Mouse (Mus musculus) midbrain, embryonic 11.5 days (tissue): Measurements from ENCODE around the gene Tsen34. TPM values are rescaled to one million over a fixed set of nuclear protein-coding genes. Genes with fewer than 3 reads are reported as not detected.

Experiments
- microRNA-seq: library from miRNA; unstranded; fragments of <30 nt; microRNA quantifications from one replicate; pipeline ENCODE4, GENCODE M21; 2017
- polyA plus RNA-seq: library from polyadenylated mRNA; unstranded; fragments of >200 nt; fragmentation: Nextera tagmentation; extraction: Ambion mirVana; gene quantifications from 2 replicates; pipeline ENCODE4 v1.2.1, GENCODE M21; 2014

The Tsen34 gene
- polyA plus RNA-seq, 1 experiment from 2014 or later = 222 TPM

Small RNA genes lying within 50 kb of the gene (microRNA-seq; reads per million reads assigned to microRNA genes)
- 4.4 reads per million, percentile 19 among the genes with 10 or more reads in this experiment for gene Mir3572

Other genes starting within 250 kb of the Tsen34 start
- not detected in 2 replicates for gene Tarm1, start 190.2 kb upstream of the Tsen34 start, polyA plus RNA-seq
- gene Oscar, start 76.7 kb upstream of the Tsen34 start, polyA plus RNA-seq = 0.08 and 0.25 TPM in 2 replicates
- 299 and 373 TPM in 2 replicates for gene Ndufa3, start 75.5 kb upstream of the Tsen34 start, polyA plus RNA-seq
- 29.9 and 31.0 TPM in 2 replicates for gene Tfpt, start 62.9 kb upstream of the Tsen34 start, polyA plus RNA-seq
- 140 and 148 TPM in 2 replicates for gene Prpf31, start 62.9 kb upstream of the Tsen34 start, polyA plus RNA-seq
- 53.6 and 63.0 TPM in 2 replicates for gene Cnot3, start 47.6 kb upstream of the Tsen34 start, polyA plus RNA-seq
- 16.4 and 16.9 TPM in 2 replicates for gene Leng1, start 27.0 kb upstream of the Tsen34 start, polyA plus RNA-seq
- gene Tmc4, start 15.3 kb upstream of the Tsen34 start, polyA plus RNA-seq = 2.4 and 2.5 TPM in 2 replicates
- gene Mboat7, start 660 bp downstream of the Tsen34 start, polyA plus RNA-seq = 21.7 and 23.8 TPM in 2 replicates
- gene Rps9, start 11.1 kb downstream of the Tsen34 start, polyA plus RNA-seq = 1,245 and 1,271 TPM in 2 replicates
- gene Pirb, start 27.5 kb downstream of the Tsen34 start, polyA plus RNA-seq = 0.14 and 0.19 TPM in 2 replicates
- not detected in 2 replicates for gene Gm15448, start 132.8 kb downstream of the Tsen34 start, polyA plus RNA-seq
- gene Pira2, start 152.2 kb downstream of the Tsen34 start, polyA plus RNA-seq = not detected in 2 replicates
- gene Gm14548, start 205.3 kb downstream of the Tsen34 start, polyA plus RNA-seq = not detected in 2 replicates
- not detected in 2 replicates for gene Lilra6, start 222.6 kb downstream of the Tsen34 start, polyA plus RNA-seq